Mouse (Mus musculus): ENCODE measurements at regions not wholly inside any gene's neighbourhood (a gene's known extent, or its start where the extent isn't known, plus 50 kb on each side); places are given as distances from the start of the nearest gene placed in this dataset.

- TF ChIP-seq POLR2A (IDR thresholded peaks at IDR 0.05; ENCODE audit: extremely low read depth, insufficient read depth, low read length) (no peak), CTCF (IDR thresholded peaks at IDR 0.05; ENCODE audit: low read depth, low read length) (no peak)
Measured at GRCm38 (mm10) chr3:52633491-52634100, 365.5 kb downstream of the Foxo1 start.
